8 mouse cellular contexts compared by ENCODE assay signal in the genomic region with DNA sequence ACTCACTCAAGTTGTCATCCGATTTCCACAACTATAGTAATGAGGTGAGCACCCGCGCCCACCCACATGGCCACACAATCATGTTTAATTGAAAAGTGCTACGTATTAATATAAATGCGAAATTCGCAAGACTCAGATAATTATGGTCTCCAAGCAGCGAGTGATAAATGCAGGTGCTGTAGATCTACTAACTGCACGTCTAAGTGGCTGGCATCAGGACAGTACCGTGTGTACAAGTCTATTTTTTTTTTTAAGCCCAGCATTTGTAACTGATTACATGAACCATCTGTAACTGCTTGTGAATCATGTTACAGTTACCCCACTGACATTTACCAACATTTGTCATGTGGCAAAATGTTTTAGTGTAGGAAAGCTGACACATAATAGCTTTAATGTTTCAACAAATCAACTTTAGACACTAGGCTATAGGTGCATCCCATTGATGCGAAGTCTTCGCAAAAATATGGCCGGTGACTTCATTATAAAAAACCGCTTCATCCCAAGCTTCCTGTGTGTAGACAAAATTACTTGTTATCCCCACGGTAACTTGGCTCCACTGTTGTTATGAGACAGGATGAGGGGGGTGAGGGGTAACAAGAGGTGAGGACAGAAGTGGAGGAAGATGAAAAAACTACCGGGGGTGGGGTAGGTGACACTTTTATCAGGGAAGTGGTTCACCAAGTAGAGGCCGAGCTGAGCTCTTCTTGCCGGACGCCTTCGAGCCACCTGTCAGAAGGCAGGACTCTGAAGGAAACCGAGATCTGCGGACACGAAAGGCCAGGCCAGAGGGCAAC. TPM values are rescaled to one million over a fixed set of nuclear protein-coding genes. Genes with fewer than 3 reads are reported as not detected.
DNase-seq lines count a peak whose midpoint lies in the region; ATAC-seq and TF ChIP-seq lines count a peak whose summit lies in the region.

No protein-coding gene starts in this region.

- no peak for ATAC-seq in lung, postnatal 0 days
- no peak; the same call in 1 of the 2 replicates for ATAC-seq in embryonic facial prominence, embryonic 11.5 days (replicated peaks; ENCODE audit: insufficient number of reproducible peaks, low FRiP score, low TSS enrichment, low read depth)
- no peak for ATAC-seq in intestine, embryonic 15.5 days
- no peak; the same call in 1 of the 2 replicates for ATAC-seq in neural tube, embryonic 12.5 days (ENCODE audit: low FRiP score, low read depth)

- no peak for TF ChIP-seq CTCF in lung, postnatal 0 days (IDR thresholded peaks at IDR 0.05)

- H3K36me3 ChIP-seq in lung, postnatal 0 days (ENCODE audit: insufficient read depth, low read length) = no peaks in the 10 kb centered on the region
- no peaks in the 10 kb centered on the region for H3K36me3 ChIP-seq in embryonic facial prominence, embryonic 11.5 days (replicated peaks; ENCODE audit: control insufficient read depth, insufficient read depth, low read depth, low read length)
- H3K36me3 ChIP-seq in intestine, embryonic 15.5 days = no peaks in the 10 kb centered on the region
- H3K36me3 ChIP-seq in neural tube, embryonic 12.5 days = peaks cover 5% of the 10 kb centered on the region; the same call in 1 of the 2 replicates

- peak overlapping the region; percentile 70 for H3K4me2 ChIP-seq in lung, postnatal 0 days (replicated peaks; ENCODE audit: low read depth, low read length)
- H3K4me2 ChIP-seq in embryonic facial prominence, embryonic 11.5 days (ENCODE audit: low read depth, low read length) = peak overlapping the region; percentile 57
- H3K4me2 ChIP-seq in intestine, embryonic 15.5 days (replicated peaks) = peak overlapping the region; percentile 67
- peak overlapping the region; percentile 67 for H3K4me2 ChIP-seq in neural tube, embryonic 12.5 days (replicated peaks)

- peak overlapping the region; percentile 85 for H3K4me3 ChIP-seq in lung, postnatal 0 days (ENCODE audit: low read depth, low read length)
- H3K4me3 ChIP-seq in embryonic facial prominence, embryonic 11.5 days (ENCODE audit: low read depth, low read length) = peak overlapping the region; percentile 87
- peak overlapping the region; percentile 86 for H3K4me3 ChIP-seq in intestine, embryonic 15.5 days (replicated peaks)
- peak overlapping the region; percentile 90 for H3K4me3 ChIP-seq in neural tube, embryonic 12.5 days

- H3K9ac ChIP-seq in lung, postnatal 0 days (replicated peaks; ENCODE audit: low read depth) = peak overlapping the region; percentile 43
- H3K9ac ChIP-seq in embryonic facial prominence, embryonic 11.5 days (replicated peaks; ENCODE audit: low read length) = peak overlapping the region; percentile 59
- H3K9ac ChIP-seq in intestine, embryonic 15.5 days = peak overlapping the region; percentile 62
- H3K9ac ChIP-seq in neural tube, embryonic 12.5 days = peak overlapping the region; percentile 67

- intact Hi-C loops in gastrocnemius, postnatal 14 days (cut with DNase I; ENCODE audit: low total_unique reads) = loop anchor here (10.0 kb wide), 1 partner anchor 281 kb away; the partner anchor contains the start of genes Mttp and Trmt10a

- peaks cover 4% of the 10 kb centered on the region; the same call in 1 of the 2 replicates for H3K4me1 ChIP-seq in lung, postnatal 0 days (ENCODE audit: insufficient read depth, low read depth, low read length)
- no peaks in the 10 kb centered on the region for H3K4me1 ChIP-seq in embryonic facial prominence, embryonic 11.5 days (ENCODE audit: control insufficient read depth, insufficient read depth, low read length)
- peaks cover 7% of the 10 kb centered on the region for H3K4me1 ChIP-seq in intestine, embryonic 15.5 days (replicated peaks)
- H3K4me1 ChIP-seq in neural tube, embryonic 12.5 days = peaks cover 12% of the 10 kb centered on the region

- DNase-seq in lung, postnatal 0 days (ENCODE audit: low spot score) = no peak
- DNase-seq in lung, postnatal 14 days = no peak
- no peak for DNase-seq in embryonic facial prominence, embryonic 11.5 days (ENCODE audit: low spot score)
- DNase-seq in spleen, postnatal 36 days (ENCODE audit: low spot score in 2 of 2) = no peak
- DNase-seq in gastrocnemius, postnatal 14 days = no peak
- DNase-seq in cerebellum, adult 11 months = no peak

- peak overlapping the region; percentile 81 for H3K27ac ChIP-seq in lung, postnatal 0 days (ENCODE audit: low read length)
- H3K27ac ChIP-seq in embryonic facial prominence, embryonic 11.5 days (replicated peaks; ENCODE audit: low read depth, low read length) = peak overlapping the region; percentile 85
- H3K27ac ChIP-seq in intestine, embryonic 15.5 days = peak overlapping the region; percentile 84
- H3K27ac ChIP-seq in neural tube, embryonic 12.5 days = peak overlapping the region; percentile 59

- no peaks in the 10 kb centered on the region for H3K9me3 ChIP-seq in lung, postnatal 0 days (ENCODE audit: low read length)
- H3K9me3 ChIP-seq in embryonic facial prominence, embryonic 11.5 days (replicated peaks; ENCODE audit: control insufficient read depth, low read length) = no peaks in the 10 kb centered on the region
- no peaks in the 10 kb centered on the region for H3K9me3 ChIP-seq in intestine, embryonic 15.5 days
- H3K9me3 ChIP-seq in neural tube, embryonic 12.5 days = no peaks in the 10 kb centered on the region

- no peaks in the 10 kb centered on the region for H3K27me3 ChIP-seq in lung, postnatal 0 days (replicated peaks; ENCODE audit: insufficient read depth, low read length)
- H3K27me3 ChIP-seq in embryonic facial prominence, embryonic 11.5 days (ENCODE audit: control insufficient read depth, insufficient read depth, low read length) = no peaks in the 10 kb centered on the region
- no peaks in the 10 kb centered on the region for H3K27me3 ChIP-seq in intestine, embryonic 15.5 days (replicated peaks)
- H3K27me3 ChIP-seq in neural tube, embryonic 12.5 days (replicated peaks) = no peaks in the 10 kb centered on the region

- no peak for TF ChIP-seq EP300 in lung, postnatal 0 days (IDR thresholded peaks at IDR 0.05)

- 31% methylated on average over 21 of the region's 22 CpGs for WGBS in lung, postnatal 0 days
- 36% methylated on average over 22 of the region's 22 CpGs for WGBS in embryonic facial prominence, embryonic 11.5 days
- 34% methylated on average over 22 of the region's 22 CpGs for WGBS in intestine, embryonic 15.5 days
- 41% methylated on average over 22 of the region's 22 CpGs for WGBS in neural tube, embryonic 12.5 days

RNA-seq across cellular contexts. Expression of gene H2afz, which starts 0.8 kb away (rescaled TPM):
- polyA plus RNA-seq in lung, postnatal 0 days (2015; fragmentation: Nextera tagmentation; extraction: Ambion mirVana) = 577 and 614 TPM in 2 replicates
- 3,351 and 3,607 TPM in 2 replicates for polyA plus RNA-seq in embryonic facial prominence, embryonic 11.5 days (2014; fragmentation: Nextera tagmentation; extraction: Ambion mirVana)
- polyA plus RNA-seq in intestine, embryonic 15.5 days (2015; fragmentation: Nextera tagmentation; extraction: Ambion mirVana) = 1,494 and 1,747 TPM in 2 replicates
- polyA plus RNA-seq in neural tube, embryonic 12.5 days (2016; fragmentation: Nextera tagmentation; extraction: Ambion mirVana) = 1,813 and 2,026 TPM in 2 replicates
- total RNA-seq in gastrocnemius, postnatal 14 days (2021) = 10 to 100 TPM; 87.8 to 95.7 TPM

RNA-seq across cellular contexts. Expression of gene Dnajb14, which starts 3.9 kb away (rescaled TPM):
- 10.0 and 12.4 TPM in 2 replicates for polyA plus RNA-seq in lung, postnatal 0 days (2015; fragmentation: Nextera tagmentation; extraction: Ambion mirVana)
- polyA plus RNA-seq in embryonic facial prominence, embryonic 11.5 days (2014; fragmentation: Nextera tagmentation; extraction: Ambion mirVana) = 9.4 and 10.7 TPM in 2 replicates
- polyA plus RNA-seq in intestine, embryonic 15.5 days (2015; fragmentation: Nextera tagmentation; extraction: Ambion mirVana) = 13.5 and 14.0 TPM in 2 replicates
- 11.0 and 12.6 TPM in 2 replicates for polyA plus RNA-seq in neural tube, embryonic 12.5 days (2016; fragmentation: Nextera tagmentation; extraction: Ambion mirVana)
- 1 to 10 TPM; 7.2 to 9.6 TPM for total RNA-seq in gastrocnemius, postnatal 14 days (2021)

RNA-seq across cellular contexts. Expression of gene Lamtor3, which starts 54.8 kb away (rescaled TPM):
- 114 and 122 TPM in 2 replicates for polyA plus RNA-seq in lung, postnatal 0 days (2015; fragmentation: Nextera tagmentation; extraction: Ambion mirVana)
- 114 and 117 TPM in 2 replicates for polyA plus RNA-seq in embryonic facial prominence, embryonic 11.5 days (2014; fragmentation: Nextera tagmentation; extraction: Ambion mirVana)
- polyA plus RNA-seq in intestine, embryonic 15.5 days (2015; fragmentation: Nextera tagmentation; extraction: Ambion mirVana) = 135 and 139 TPM in 2 replicates
- 94.8 and 101 TPM in 2 replicates for polyA plus RNA-seq in neural tube, embryonic 12.5 days (2016; fragmentation: Nextera tagmentation; extraction: Ambion mirVana)
- total RNA-seq in gastrocnemius, postnatal 14 days (2021) = 10 to 100 TPM; 47.3 to 51.2 TPM
